Mouse (Mus musculus) retina, postnatal 1 day (tissue): ENCODE measurements around the gene Fam196b.

Experiments
- DNase-seq: peaks from one replicate; pipeline ENCODE4 v3.0.0-alpha.2; 2012

Fam196b gene

DNA sequence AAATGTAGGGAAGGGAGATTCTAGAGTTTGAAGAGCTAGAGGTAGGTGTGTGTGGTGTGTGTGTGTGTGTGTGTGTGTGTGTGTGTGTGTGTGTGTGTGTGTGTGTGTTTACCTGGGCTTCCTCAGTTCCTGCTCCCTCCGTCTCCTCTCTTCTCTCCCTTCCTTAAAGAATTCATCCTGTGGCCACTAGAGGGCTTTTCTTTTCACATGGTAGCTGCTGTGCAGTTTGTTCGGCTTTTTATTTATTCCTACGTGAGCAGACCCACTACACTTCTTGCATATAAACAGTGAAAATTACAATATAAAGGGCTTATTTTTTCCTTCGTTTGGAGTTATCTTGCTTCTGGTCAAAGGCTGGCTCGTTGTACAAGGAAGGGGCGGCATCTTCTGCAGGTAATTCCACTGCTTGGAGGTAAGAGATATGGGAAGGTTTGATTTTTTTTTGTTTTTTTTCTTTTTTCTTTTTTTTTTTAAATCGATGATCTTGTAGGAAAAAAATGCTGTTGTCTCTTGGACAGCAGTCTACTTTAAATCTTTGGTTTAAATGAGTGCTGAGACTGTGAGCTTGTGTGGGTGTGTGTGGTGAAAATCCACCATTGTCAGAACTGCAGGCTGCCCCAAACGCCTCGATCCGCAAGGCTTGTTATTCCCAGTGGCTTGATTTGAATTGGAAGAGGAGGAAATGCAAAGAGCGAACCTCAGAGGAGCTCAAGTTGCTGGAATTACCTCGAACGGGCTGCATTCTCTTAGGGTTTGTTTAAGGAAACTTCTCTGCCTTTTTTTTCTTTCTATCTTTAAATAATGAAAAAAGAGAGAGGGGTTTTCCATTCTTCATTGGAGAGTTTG lies at the start of gene Fam196b:
Fam196b (plus strand) TSS at position 289 of the 846 bp plus-strand sequence.
- DNase-seq: peak; percentile 70

DNA sequence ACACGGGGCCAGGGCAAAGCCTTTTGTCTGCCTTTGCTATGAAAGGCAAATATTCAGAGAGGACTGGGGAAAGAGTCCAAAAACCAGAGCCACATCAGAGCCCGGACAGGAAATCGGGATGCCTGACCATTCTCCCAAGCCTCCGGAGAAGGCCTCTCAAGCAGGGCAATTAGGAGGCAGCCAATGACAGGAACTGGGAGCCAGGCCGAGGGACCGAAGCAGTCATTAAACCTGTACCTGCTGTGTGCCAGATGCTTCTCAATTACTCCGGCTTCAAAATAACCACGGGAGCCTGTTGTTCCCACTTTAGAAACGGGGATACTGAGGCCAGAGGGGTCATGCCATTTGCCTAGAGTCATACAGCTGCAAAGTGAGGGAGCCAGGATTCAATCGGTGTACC lies 42.6 kb upstream of the Fam196b start:
- DNase-seq: peak; percentile 15

DNA sequence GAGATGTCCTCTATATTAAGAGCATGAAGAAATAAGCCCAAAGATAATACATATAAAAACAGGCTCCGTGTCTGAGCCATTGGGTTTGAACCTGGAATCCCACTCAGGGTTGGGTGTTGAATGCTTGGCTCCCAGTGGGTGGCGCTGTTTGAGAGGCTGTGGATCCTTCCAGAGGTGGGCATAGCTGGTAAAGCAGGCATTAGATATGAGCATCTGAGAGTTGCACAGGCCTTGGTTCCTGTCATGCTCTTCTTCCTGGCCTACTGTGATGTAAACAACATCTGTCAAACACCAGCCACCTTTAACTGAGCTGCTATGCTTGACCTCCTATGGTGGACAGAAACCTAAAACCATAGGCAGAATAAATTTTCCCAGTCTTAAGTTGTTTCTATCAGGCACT lies 38.7 kb upstream of the Fam196b start:
- no peak for DNase-seq

- no peak for DNase-seq
Observed at GRCm38 (mm10) chr11:34276363-34277046, 38.1 kb upstream of the Fam196b start.

DNA sequence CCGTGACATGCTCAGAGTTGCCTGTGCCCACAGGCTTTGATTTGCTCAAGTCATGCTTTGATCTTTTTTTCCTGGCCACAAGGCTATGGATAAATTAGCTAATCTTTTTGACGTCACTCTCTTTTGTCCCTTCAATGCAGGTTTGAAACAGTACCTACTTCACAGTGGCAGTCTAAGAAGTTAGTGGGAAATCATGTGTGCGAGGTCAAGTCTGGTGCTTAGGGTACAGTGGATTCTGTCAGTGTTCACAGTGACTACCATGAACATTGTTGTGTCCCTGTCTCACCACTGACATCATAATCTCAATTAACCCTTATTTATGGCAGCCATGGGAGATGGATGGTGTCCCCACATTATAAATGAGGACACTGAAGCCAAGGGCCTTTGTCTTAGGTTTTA lies 37.6 kb upstream of the Fam196b start:
- DNase-seq: peak; percentile 19

- DNase-seq: peak; percentile 23
Observed at GRCm38 (mm10) chr11:34284124-34284808, 30.4 kb upstream of the Fam196b start.

DNA sequence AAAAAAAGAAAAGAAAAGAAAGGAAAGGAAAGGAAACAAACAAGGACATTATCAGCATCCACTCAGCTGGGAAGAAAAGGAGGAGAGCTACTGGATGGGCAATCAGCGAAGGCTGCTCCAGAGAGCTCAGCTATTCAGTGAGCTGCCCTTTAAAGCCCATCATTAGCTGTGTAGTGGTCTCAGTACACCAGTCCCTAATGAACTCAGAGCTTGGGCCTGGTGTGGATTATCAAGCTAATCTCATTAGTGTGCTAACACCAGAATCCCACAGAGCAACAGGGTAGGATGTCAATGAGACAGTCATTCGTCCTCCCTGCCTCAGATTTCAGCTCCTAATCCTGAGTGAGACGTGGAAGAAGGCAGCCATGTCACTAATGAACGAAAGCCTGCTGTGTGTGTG lies 24.4 kb upstream of the Fam196b start:
- DNase-seq: peak; percentile 89

- DNase-seq: no peak
Observed at GRCm38 (mm10) chr11:34290708-34291107, 23.9 kb upstream of the Fam196b start.

- no peak for DNase-seq
Observed at GRCm38 (mm10) chr11:34291304-34291703, 23.3 kb upstream of the Fam196b start.

DNA sequence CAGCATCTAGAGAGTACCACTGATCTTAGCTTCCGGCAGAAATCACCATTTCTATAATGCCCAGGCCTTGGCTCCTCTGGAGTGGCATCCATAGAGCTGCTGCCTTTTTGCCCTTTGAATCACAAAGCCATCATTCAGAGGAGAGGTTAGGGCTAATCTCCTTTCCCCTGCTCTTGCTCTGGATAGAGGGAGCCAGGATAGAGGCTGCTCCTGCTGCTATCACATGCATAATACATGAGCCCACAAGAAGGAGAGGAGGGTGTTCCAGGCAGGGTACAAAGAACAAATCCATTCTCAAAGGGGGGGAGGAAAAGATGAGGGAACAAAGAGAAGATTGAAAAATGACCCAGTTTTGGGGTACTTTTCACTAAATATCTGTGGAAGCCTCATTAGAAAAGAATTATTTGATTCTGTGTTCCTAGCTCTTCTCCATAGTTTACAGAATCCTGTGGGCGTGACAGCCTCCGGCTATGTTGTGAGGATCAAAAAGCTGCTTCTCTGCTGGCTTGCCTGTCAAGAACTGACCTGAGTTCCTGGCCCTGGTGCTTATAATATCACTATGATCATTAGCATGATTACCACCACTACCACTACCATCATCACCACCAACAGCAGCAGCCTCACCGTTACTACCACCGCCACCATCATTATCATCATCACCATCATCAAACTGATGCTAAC lies 16.8 kb upstream of the Fam196b start:
- DNase-seq: no peak

GRCm38 (mm10) chr11:34299550-34299949 lies 15.1 kb upstream of the Fam196b start:
- DNase-seq: no peak

DNA sequence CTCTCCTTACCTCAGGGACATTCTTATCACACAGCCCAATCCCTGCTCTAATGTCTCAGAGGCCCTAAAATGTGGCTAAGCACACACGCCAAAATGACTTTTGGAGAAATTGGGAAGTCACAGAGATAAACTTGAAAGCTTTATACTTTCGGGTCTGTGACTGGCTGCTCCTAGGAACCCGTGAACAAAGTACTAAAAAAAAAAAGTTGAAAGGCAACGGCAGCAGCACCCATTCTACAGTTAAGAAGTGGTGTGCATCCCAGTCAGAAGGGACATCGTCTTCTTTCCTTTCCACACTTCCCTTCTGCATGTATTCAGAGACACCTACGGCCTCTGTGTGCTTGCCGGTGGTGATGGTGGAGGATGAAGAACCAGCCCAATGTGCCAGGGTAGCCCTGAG lies 14.6 kb upstream of the Fam196b start:
- no peak for DNase-seq

- DNase-seq: no peak
Observed at GRCm38 (mm10) chr11:34306231-34306630, 8.4 kb upstream of the Fam196b start.

- DNase-seq: no peak
Observed at GRCm38 (mm10) chr11:34308731-34309130, 5.9 kb upstream of the Fam196b start.

DNA sequence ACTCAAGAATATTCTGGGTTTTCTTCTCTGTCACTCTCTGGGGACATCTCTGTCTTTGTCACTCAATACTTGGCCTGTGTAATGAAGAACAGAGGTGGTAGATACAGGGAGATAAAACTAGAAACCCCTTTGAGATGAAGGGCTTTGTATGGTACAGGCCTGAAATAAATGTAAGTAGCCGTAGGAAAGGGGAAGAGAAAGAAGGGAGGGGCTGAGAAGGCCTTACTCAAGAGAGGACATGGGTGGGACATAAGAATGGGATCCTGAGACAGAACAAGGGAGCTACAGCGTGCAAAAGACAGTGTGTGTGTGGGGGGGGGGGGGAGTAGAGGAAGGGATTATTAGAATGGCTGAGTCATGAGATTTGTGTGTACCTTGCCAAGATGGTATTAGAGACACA lies 5.3 kb upstream of the Fam196b start:
- DNase-seq: no peak

DNA sequence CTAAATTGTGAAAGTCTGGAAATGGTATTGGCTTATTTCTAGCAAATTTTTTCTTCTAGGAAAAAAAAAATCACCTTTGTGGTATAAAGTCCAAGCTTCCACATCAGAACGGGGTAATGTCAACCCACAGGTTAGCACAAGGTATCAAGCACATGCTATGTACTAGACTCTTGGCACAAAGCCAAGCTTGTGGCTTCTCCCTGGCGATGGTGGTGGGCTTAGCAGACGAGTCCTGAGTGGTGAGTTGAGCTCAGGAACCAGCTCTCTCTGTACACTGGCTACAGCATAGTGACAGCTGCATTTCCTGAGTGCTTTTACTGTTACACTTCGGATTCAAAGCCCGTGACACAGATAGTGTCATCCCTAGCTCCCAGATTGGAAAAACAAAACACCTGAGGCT lies 2.9 kb upstream of the Fam196b start:
- DNase-seq: no peak

DNA sequence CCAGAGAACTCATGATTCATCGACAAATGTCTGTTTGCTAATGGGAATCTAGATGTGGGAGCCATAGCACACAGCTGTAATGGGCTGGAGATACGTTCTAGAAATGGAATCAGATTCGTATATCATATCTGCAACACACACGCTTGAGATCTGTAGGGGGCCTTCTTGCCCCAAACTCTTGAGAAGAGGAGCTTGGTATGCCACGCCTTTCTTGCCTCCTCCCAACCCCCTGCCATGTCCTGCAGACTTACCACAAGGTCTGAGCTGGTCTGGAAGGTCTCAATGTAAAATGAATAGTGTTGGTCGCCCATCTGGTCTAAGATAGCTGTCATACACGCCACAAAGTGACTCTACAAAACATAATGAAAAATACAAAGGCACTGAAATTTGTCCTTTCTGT lies 2.4 kb upstream of the Fam196b start:
- DNase-seq: no peak

- DNase-seq: no peak
Observed at GRCm38 (mm10) chr11:34315383-34315782, 761 bp downstream of the Fam196b start.

DNA sequence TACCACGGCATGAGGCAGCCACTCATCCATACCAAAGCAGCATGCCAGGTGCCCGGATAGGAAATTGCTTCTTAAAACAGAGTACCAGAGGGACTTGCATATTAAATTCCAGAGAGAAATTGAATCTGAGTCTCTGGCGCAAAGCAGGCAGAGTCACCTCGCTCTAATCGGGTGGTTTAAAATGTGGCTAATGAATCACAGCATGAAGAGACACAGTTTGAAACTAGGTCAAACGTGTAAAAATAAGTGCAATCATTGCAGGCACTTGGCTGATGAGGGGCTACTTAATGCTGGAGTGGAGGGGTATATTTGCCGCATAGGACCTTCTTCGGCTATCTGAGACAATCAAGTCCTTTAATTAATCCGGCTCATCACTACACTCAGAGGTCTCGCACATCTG lies 1.6 kb downstream of the Fam196b start:
- DNase-seq: peak; percentile 59

DNA sequence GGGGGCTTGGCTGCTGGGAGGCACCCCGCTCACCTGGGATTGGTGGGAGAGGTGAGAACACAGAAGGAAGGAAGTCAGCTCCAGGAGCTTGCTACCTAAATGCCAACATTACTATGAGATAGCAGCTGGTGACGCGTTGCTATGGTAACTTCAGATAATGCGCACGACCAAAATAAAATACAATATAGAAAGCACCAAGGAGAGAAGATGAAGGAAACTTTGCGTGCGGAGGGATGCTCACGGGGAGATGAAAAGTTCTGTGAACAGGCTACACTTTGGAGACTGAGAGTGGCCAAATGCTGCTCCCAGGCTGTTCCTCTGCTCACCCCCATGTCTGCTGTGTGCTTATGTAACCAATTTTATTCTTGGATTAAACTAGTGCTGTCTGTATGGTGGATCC lies 2.4 kb downstream of the Fam196b start:
- DNase-seq: no peak

DNA sequence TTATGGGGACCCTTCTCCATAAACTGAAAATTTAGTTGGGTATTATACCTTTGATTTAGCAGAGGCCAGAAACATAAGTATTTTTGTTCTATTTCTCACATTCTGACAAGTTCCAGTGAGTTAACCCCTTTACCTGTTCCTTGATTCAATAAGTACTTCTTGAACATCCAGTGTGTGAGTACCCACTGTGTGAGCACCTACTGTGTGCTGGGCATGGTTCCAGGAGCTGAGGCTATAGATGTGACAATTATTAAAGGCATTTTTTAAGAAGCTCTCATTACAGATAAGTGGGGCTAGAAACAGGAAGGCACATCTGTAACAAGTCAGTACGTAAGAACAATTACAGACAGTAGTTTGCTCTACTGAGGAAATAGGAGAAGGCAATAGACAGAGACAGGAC lies 4.7 kb downstream of the Fam196b start:
- no peak for DNase-seq

DNA sequence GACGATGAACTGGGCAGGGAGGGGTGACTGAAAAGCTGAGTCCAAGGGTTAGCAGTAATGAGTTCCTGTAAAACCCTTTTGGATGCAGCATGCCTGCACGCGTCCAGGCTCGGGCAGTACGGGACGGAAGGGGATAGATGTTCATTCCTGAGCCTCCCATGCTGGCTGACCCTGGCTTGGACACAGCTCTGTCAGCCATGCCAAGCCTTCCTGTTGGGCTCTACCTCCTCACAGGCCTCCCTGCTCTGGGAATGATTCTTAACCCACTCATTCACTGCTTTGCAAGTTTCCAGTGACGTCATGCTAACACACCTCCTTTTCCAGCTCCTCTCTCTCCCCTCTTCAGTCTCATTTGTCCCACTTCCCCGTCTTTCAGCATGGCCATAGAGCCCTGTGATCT lies 9.0 kb downstream of the Fam196b start:
- no peak for DNase-seq

GRCm38 (mm10) chr11:34332344-34333031 lies 17.9 kb downstream of the Fam196b start:
- DNase-seq: no peak
